Mouse (Mus musculus): ENCODE measurements around the gene Defb42.

DNA sequence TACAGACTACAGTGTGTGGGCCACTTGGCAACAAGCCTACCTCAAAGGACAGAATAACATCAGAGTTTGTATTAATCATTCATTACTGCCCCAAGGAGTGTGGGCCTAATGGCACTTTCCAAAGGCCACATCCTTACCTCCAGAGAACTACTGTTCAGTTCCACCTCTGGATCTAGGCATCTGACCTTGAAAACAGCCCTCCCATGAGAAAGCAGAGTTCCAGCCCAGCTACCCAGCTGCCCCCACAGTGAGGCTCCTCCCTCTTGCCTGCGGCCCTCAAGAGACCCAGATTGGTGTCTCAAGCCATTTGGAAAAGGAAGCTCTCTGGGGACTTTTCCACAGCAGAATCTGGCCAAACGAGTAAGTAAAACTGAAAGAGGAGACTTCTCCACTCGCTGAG lies at the start of gene Defb42:
- TF ChIP-seq GATA1 (IDR thresholded peaks at IDR 0.05; ENCODE audit: low read length) (no peak), TAL1 (IDR thresholded peaks at IDR 0.05; ENCODE audit: low read length) (no peak)

All from erythroblast, embryonic 14.5 days (primary cell).